Mouse (Mus musculus): Measurements from ENCODE around the gene Nostrin.

- TF ChIP-seq CHD2 (IDR thresholded peaks at IDR 0.05; ENCODE audit: low read depth, low read length), result no peak
- TF ChIP-seq ZC3H11A (IDR thresholded peaks at IDR 0.05; ENCODE audit: borderline replicate concordance, low read depth, low read length), result no peak
- TF ChIP-seq MAFK (IDR thresholded peaks at IDR 0.05; ENCODE audit: insufficient read depth, low read depth, low read length), result no peak
Measured at GRCm38 (mm10) chr2:69104511-69105145, 31.0 kb upstream of the Nostrin start.
